Mouse (Mus musculus): ENCODE data around the gene Emc6. TPM values are rescaled to one million over a fixed set of nuclear protein-coding genes. Genes with fewer than 3 reads are reported as not detected.

Gene Emc6
- polyA plus RNA-seq, 1 experiment from 2014 or later: 132 TPM

GRCm38 (mm10) chr11:73126495-73126894, 50.3 kb downstream of the Emc6 start:
- Histone ChIP-seq H3K4me3 (ENCODE audit: low read depth, low read length) (no peak overlapping the region), H3K36me3 (ENCODE audit: control insufficient read depth, insufficient read depth, low read length) (no peaks in the 10 kb centered on the region), H3K27ac (ENCODE audit: low read depth, low read length) (no peak overlapping the region), H3K9ac (ENCODE audit: low read depth, low read length) (no peak overlapping the region), H3K27me3 (ENCODE audit: control insufficient read depth, insufficient read depth, low read length) (no peaks in the 10 kb centered on the region), H3K4me2 (replicated peaks; ENCODE audit: low read depth, low read length) (no peak overlapping the region), H3K4me1 (replicated peaks; ENCODE audit: control insufficient read depth, insufficient read depth, low read length) (no peaks in the 10 kb centered on the region), H3K9me3 (ENCODE audit: control insufficient read depth, low read length) (no peaks in the 10 kb centered on the region)
- ATAC-seq (ENCODE audit: low FRiP score) (no peak), DNase-seq (ENCODE audit: low spot score) (no peak)
- 93% methylated on average over 6 of the region's 6 CpGs for WGBS

Other genes with a start within 250 kb of the Emc6 start
- 0.68 and 1.4 TPM in 2 replicates for gene Atp2a3, start 215.9 kb downstream of the Emc6 start, polyA plus RNA-seq (2014; fragmentation: Nextera tagmentation; extraction: Ambion mirVana)
- gene P2rx1, start 177.9 kb downstream of the Emc6 start, polyA plus RNA-seq (2014; fragmentation: Nextera tagmentation; extraction: Ambion mirVana): 1.4 and 2.4 TPM in 2 replicates
- 3.7 and 4.4 TPM in 2 replicates for gene Camkk1, start 158.0 kb downstream of the Emc6 start, polyA plus RNA-seq (2014; fragmentation: Nextera tagmentation; extraction: Ambion mirVana)
- gene Ncbp3, start 129.3 kb downstream of the Emc6 start, polyA plus RNA-seq (2014; fragmentation: Nextera tagmentation; extraction: Ambion mirVana): 12.0 and 12.5 TPM in 2 replicates
- 0.15 and 0.20 TPM in 2 replicates for gene Itgae, start 86.5 kb downstream of the Emc6 start, polyA plus RNA-seq (2014; fragmentation: Nextera tagmentation; extraction: Ambion mirVana)
- 13.9 and 14.2 TPM in 2 replicates for gene Haspin, start 38.7 kb downstream of the Emc6 start, polyA plus RNA-seq (2014; fragmentation: Nextera tagmentation; extraction: Ambion mirVana)
- gene P2rx5, start 16.6 kb downstream of the Emc6 start, polyA plus RNA-seq (2014; fragmentation: Nextera tagmentation; extraction: Ambion mirVana): 0.45 TPM in 2 replicates
- 221 and 223 TPM in 2 replicates for gene Tax1bp3, start within 50 bp of the Emc6 start, polyA plus RNA-seq (2014; fragmentation: Nextera tagmentation; extraction: Ambion mirVana)
- gene Ctns, start 22.0 kb upstream of the Emc6 start, polyA plus RNA-seq (2014; fragmentation: Nextera tagmentation; extraction: Ambion mirVana): 19.1 and 25.2 TPM in 2 replicates
- 0.99 and 1.2 TPM in 2 replicates for gene Shpk, start 22.4 kb upstream of the Emc6 start, polyA plus RNA-seq (2014; fragmentation: Nextera tagmentation; extraction: Ambion mirVana)
- gene Trpv1, start 57.3 kb upstream of the Emc6 start, polyA plus RNA-seq (2014; fragmentation: Nextera tagmentation; extraction: Ambion mirVana): 0.13 TPM in 1 of 2 replicates, not detected in the other
- 0.03 TPM in 1 of 2 replicates, not detected in the other for gene Trpv3, start 90.4 kb upstream of the Emc6 start, polyA plus RNA-seq (2014; fragmentation: Nextera tagmentation; extraction: Ambion mirVana)
- 0.56 and 0.97 TPM in 2 replicates for gene Aspa, start 152.6 kb upstream of the Emc6 start, polyA plus RNA-seq (2014; fragmentation: Nextera tagmentation; extraction: Ambion mirVana)
- gene Gm49340, start 152.7 kb upstream of the Emc6 start, polyA plus RNA-seq (2014; fragmentation: Nextera tagmentation; extraction: Ambion mirVana): not detected in 2 replicates
- gene Spata22, start 152.7 kb upstream of the Emc6 start, polyA plus RNA-seq (2014; fragmentation: Nextera tagmentation; extraction: Ambion mirVana): not detected in 2 replicates
- not detected in 2 replicates for gene Olfr20, start 173.7 kb upstream of the Emc6 start, polyA plus RNA-seq (2014; fragmentation: Nextera tagmentation; extraction: Ambion mirVana)
- gene Olfr376, start 194.2 kb upstream of the Emc6 start, polyA plus RNA-seq (2014; fragmentation: Nextera tagmentation; extraction: Ambion mirVana): not detected in 2 replicates
- not detected in 2 replicates for gene Olfr1, start 222.6 kb upstream of the Emc6 start, polyA plus RNA-seq (2014; fragmentation: Nextera tagmentation; extraction: Ambion mirVana)

Data from hindbrain, embryonic 11.5 days (tissue).